Mouse (Mus musculus) cortical plate, adult 2 months (tissue): Measurements from ENCODE around the gene Msantd2. TPM values are rescaled to one million over a fixed set of nuclear protein-coding genes. Genes with fewer than 3 reads are reported as not detected.

ENCODE experiments used
- H3K27ac ChIP-seq: fragments of 200-500 bp; 2 replicates; pipeline ENCODE4 v1.5.1; 2012; ENCODE audit warnings: low read length, control low read depth, inconsistent platforms; ENCODE audit not compliant: insufficient read depth
- H3K4me1 ChIP-seq: fragments of 200-500 bp; 2 replicates; pipeline ENCODE4 v1.6.1; 2011; ENCODE audit warnings: low read length; ENCODE audit not compliant: control insufficient read depth, insufficient read depth
- H3K4me3 ChIP-seq: fragments of 200-500 bp; 2 replicates; pipeline ENCODE4 v1.5.1; 2011; ENCODE audit warnings: mild to moderate bottlenecking, low read length, control low read depth; ENCODE audit not compliant: insufficient read depth
- CTCF ChIP-seq: fragments of 200-500 bp; IDR thresholded peaks from 2 replicates; pipeline ENCODE4 v1.5.1; 2011; ENCODE audit warnings: mild to moderate bottlenecking, control low read depth, low read length; ENCODE audit not compliant: insufficient read depth; ENCODE audit errors: extremely low read depth
- POLR2A ChIP-seq: fragments of 200-500 bp; IDR thresholded peaks from 2 replicates; pipeline ENCODE4 v1.6.1; 2011; ENCODE audit warnings: mild to moderate bottlenecking, low read length, control low read depth; ENCODE audit not compliant: insufficient read depth; ENCODE audit errors: extremely low read depth
- polyA plus RNA-seq: library from polyadenylated mRNA; depleted of rRNA; stranded (reverse); fragments of >200 nt; gene quantifications from 2 replicates; pipeline ENCODE4 v1.2.3, GENCODE M21; 2012

The Msantd2 gene
- polyA plus RNA-seq, 1 experiment: 35.4 TPM

DNA sequence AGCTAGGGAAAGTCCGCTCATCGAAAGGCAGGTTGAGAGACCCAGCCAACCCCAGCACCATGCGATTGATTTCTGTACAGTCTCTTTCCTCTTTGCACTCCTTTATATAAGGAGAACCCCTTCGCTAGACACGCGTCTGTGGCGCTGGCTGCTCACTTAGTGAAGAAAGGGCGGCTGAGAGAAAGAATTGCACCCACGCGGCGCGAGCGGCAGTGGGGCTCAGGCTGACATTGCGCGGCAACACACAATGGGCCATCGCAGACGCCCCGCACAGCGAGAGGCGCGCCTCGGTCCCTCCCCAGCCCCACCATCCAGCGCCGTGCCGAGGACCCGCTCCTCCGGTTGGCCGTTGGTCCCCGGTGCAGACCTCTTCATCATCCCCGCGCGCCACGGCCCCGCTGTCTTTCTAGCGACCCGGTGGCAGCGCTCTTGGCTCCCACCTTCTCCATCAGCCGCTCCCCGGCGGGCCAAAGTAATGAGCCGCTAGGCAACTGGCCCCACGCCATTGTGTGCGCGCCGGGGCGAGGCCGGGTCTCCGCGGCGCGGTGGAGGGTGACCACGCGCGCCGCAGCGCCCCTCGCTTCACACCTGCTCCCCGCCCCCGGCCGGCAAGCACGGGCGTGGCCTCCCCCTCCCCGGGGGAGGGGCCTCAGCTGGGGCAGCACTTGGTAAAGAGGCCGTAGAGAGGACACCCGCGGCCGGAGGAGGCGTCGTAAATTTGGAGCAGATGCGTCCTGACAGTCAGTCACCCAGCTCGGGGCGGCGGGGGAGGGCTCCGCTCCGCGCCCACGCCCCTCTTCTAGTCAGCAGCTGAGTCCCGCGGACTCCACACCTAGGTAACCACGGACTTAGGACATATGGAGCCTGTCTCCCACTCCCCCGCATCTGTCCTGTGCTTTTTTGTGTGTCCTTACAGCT, 28.8 kb upstream of the Msantd2 start:
- Histone ChIP-seq H3K4me3 (peak overlapping the region; percentile 47), H3K27ac (peak overlapping the region; percentile 83), H3K4me1 (peaks cover 4% of the 10 kb centered on the region; the same call in 1 of the 2 replicates)
- TF ChIP-seq CTCF (no peak), POLR2A (no peak)

DNA sequence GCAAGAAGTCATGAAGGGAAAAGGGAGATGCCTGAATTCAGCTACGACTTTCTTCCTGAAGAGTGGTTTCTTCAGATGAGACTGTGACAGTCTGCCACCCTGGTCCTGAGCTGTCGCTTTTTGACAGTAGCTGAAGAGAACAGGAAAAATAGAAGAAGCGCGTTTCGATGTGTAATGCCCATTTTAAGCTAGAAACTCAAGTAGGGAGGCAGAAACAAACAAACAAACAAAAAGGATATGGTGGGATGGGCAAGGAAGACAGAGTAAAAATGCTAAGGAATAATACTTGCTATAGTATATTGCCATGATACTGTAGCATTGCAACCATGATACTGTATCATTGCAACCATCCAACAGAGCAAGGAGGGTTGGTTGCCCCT, 28.2 kb upstream of the Msantd2 start:
- H3K4me1 ChIP-seq: peaks cover 4% of the 10 kb centered on the region; the same call in 1 of the 2 replicates
- H3K27ac ChIP-seq: 0 out of 2 replicates have a peak overlapping the region, but pooled peaks have one; percentile 83
- TF ChIP-seq CTCF (no peak), POLR2A (no peak)
- peak overlapping the region; percentile 47; the same call in 1 of the 2 replicates for H3K4me3 ChIP-seq

DNA sequence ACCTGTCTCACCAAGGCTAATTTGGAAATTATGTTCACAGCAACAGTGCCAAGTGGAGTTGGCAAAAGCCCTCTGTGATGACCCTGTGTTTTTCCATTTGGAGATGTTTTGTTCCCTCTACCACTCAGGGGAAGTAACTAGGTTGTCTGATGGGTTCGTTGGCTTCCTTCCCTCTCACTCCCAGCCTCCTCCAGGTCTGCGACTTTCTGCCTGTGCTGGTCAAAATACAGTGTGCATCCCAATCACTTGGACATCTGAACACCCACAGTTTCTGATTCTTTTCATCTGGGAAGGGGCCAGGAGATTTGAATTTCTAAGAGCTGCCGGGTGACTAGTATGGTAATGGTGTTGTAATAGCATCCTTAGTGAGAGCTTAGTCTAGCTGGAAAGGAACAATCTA, 27.5 kb upstream of the Msantd2 start:
- Histone ChIP-seq H3K4me3 (no peak overlapping the region), H3K27ac (no peak overlapping the region), H3K4me1 (peaks cover 4% of the 10 kb centered on the region; the same call in 1 of the 2 replicates)
- TF ChIP-seq CTCF (no peak), POLR2A (no peak)

DNA sequence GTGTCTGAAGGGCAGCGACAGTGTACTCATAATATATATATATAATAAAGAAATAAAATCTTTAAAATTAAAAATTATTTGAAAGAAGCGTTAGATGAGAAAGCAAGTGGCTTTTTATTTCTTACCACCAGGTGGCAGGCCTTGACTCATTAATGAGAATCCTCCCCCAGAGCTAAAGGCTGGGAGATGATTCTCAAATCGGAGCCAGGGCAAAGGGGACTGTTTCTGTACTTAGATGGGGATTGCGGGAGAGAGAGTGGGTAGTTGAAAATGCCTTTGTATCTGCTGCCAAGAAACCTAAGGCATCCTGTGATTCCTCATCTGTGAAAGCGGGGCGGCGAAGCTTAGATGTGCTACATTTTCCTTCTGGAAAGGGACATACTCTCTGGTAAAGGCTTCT, 26.4 kb upstream of the Msantd2 start:
- TF ChIP-seq POLR2A (no peak), CTCF (peak; percentile 41; the same call in 1 of the 2 replicates)
- Histone ChIP-seq H3K27ac (no peak overlapping the region), H3K4me1 (peaks cover 4% of the 10 kb centered on the region; the same call in 1 of the 2 replicates), H3K4me3 (no peak overlapping the region)

DNA sequence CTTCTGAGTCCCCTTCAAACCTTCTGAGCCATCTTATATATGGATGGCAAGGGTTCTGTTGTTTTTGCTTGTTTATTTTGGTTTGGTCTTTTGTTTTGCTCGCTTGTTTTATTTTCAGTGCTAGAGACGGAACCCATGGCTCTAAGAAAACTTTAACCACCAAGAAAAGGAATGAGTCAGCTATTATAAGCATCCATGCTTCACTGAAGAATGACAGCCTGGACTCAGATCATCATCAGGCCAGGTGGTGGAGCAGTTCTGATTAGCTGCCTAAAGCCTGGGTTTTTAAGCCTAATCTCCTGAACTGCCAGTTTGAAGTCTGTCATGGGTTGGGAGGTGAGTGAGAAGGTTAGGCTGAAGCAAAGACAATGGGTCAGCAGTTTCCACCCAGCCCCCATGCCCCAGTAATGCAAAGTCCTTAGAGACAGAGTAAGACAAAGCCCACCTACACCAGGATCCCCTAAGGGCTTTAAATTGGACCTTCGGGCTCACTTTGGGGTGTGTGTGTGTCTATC, 15.5 kb upstream of the Msantd2 start:
- H3K4me1 ChIP-seq: no peaks in the 10 kb centered on the region
- no peak for TF ChIP-seq CTCF
- no peak for TF ChIP-seq POLR2A
- H3K27ac ChIP-seq: no peak overlapping the region
- no peak overlapping the region for H3K4me3 ChIP-seq

DNA sequence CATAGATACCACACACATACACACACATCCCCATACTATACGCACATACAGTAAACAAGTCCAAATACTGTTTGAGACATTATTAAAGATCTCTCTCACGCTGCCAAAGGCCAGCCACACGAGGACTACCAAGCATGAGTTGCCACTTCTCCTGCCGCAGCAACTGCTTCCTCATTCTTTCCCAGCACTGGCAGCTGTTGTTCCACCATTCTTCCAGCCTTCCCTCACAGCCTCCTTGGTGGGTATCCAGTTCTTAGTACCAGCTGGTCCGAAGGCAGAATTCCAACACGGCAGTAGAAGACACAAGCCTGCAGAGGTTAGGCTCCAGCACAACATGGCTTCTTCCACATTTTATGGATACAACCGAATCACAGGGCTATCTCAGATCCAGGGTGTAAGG, 14.2 kb upstream of the Msantd2 start:
- H3K27ac ChIP-seq: no peak overlapping the region
- TF ChIP-seq POLR2A: no peak
- no peak for TF ChIP-seq CTCF
- H3K4me3 ChIP-seq: no peak overlapping the region
- no peaks in the 10 kb centered on the region for H3K4me1 ChIP-seq

DNA sequence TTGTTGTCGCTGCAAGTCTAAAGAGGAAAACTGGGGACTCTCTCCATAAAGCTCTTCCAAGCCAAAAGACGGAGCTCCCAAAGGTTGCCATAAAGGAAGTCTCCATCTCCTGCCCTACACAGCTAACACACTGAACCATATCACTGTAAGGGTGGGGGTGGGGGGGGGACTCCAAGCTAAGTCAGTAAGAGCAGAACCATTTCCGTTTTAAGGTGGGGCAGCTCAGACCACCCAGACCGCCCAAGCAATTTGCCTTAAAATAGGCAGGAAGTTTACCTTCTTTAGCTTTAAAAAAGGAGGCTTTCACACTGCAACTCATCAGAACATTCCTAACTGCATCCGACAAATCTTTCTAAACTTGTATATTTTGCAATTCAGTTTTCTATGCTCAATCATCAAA, 4.0 kb upstream of the Msantd2 start:
- Histone ChIP-seq H3K4me3 (no peak overlapping the region), H3K4me1 (peaks cover 2% of the 10 kb centered on the region; the same call in 1 of the 2 replicates), H3K27ac (no peak overlapping the region)
- TF ChIP-seq POLR2A (no peak), CTCF (no peak)

DNA sequence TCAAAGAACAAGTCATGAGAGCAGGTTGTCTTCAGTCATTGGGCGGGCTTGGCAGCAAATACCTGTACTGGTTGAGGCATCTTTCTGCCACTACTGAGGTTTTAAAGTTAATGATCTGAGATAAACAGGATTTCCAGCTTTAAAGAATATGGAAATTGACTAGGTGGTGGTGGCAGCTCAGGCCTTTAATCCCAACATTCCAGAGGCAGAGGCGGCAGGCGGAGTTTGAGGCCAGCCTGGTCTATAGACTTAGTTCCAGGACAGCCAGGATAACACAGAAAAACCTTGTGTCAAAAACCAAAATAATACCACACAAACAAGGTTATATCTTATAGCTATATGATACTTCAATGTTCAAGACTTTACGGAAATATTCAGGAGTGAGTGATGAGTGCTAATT, 1.1 kb upstream of the Msantd2 start:
- TF ChIP-seq POLR2A (no peak), CTCF (no peak)
- Histone ChIP-seq H3K27ac (no peak overlapping the region), H3K4me3 (peak overlapping the region; percentile 63; the same call in 1 of the 2 replicates), H3K4me1 (peaks cover 2% of the 10 kb centered on the region; the same call in 1 of the 2 replicates)

DNA sequence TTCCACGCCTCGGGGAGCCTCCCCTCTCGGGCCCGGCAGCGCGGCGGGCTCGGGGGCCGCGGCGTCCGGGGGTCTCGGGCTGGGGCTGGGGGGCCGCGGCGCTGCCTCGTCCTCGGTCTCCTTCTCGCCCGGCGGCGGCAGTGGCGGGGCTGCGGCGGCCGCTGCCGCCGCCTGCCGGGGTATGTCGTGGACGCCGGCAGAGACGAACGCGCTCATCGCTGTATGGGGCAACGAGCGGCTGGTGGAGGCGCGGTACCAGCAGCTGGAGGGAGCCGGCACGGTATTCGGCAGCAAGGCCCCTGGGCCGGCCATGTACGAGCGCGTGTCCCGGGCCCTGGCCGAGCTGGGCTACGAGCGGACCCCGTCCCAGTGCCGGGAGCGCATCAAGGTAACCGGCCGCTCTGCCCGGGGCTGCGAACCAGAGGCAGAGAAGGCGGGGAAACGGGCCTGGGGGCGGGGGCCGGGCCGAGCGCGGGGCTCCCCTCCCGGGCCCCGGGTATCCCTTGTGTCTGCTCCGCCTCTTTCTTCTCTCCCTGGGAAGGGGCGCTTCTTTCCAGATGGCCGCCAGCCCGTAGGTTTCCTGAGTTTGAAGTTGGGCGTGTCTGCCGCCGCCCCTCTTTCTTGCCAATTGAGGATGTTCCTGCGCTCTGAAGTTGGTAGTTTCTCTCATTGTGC, 464 bp downstream of the Msantd2 start:
- TF ChIP-seq CTCF: no peak
- TF ChIP-seq POLR2A: no peak
- peaks cover 2% of the 10 kb centered on the region; the same call in 1 of the 2 replicates for H3K4me1 ChIP-seq

DNA sequence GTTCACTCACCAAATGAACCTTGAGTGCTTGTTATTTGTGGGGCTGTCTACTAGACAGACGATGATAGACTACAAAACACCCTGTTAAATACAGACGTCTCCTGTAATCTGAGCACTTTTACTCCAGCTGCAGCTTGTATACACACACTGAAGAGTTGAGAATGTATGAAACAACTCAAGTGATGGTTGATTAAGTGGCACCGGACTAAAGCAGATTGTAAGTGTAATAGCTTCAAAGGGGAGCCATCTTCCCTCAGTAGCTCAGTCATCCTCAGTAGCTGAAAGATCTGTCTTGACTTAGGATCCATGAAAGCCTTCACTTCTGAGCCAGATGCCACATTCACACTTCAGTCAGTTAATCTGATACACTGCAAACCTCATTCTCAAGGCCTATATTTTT, 6.6 kb downstream of the Msantd2 start:
- Histone ChIP-seq H3K27ac (no peak overlapping the region), H3K4me3 (no peak overlapping the region), H3K4me1 (no peaks in the 10 kb centered on the region)
- TF ChIP-seq CTCF (no peak), POLR2A (no peak)

More for the DNA sequence above, 464 bp downstream of the Msantd2 start:
- Histone ChIP-seq H3K27ac (peak overlapping the region; percentile 98; the same call in 1 of the 2 replicates), H3K4me3 (peak overlapping the region; percentile 63)
